Mouse (Mus musculus): ENCODE results near the gene Bglap3. TPM values are rescaled to one million over a fixed set of nuclear protein-coding genes. Genes with fewer than 3 reads are reported as not detected.

Gene Bglap3
- not detected for total RNA-seq (2023)

DNA sequence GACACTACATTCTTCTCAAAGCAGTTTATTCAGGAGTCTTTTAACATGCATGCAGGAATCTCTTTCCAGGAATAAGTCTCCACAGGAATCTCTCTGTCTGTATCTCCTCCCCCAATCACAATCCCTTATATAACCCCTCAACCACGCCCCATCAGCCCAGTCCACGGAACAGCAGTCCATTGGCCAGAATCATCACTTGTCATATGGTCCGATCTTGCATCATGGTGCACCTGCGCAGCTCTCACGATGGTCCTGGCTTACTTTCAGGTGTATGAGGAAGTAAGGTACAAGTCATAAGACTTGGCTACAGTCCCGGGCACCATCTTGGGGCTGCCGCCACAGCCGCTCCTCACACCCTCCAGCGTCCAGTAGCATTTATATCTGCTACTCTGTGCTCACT is at the start of gene Bglap3:
TSS of gene Bglap3 (minus strand) at position 101 of the 400 bp plus-strand sequence.

DNA sequence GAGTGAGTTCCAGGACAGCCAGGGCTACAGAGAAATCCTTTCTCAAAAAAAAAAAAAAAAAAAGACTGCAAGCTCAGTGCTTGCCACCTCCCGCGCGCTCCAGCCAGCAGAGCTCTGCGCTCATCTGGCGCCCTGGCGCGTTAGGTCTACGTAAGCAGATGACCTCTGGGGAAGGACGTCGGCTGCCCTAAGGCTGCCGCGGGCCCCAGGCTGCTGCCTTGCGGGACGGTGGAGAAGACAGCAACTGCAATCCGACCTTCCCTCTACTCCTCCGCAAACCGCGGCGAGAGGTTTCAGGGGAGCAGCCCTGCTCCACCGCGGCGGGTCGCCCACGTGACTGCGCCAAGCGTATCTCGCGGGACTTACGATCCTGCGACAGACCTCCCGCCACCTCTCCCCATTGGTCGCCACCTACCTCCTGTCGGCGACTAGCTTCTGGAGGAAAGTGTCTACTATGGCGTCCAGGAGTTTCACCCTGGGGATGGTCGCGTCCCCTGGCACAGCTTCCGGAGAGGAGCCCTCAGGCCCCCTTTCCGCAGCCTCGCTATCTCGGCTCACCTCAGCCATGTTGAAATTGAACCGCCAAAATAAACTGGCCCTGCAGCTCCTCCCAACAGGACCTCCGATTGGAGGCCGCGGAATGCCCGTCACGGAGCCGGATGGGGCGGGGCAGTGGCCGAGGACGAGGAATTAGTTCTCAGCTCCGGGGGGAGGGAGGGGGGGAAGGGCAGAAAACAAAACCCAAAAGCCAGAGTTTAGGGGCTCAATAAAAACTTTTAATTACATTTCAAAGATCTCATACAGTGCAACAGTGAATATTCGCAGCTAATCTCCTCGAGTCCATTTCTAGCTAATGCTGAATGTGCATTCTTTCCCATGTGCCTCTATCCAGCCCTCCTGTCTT is 37.5 kb upstream of the Bglap3 start, which contains the start of gene Pmf1:
TSS of gene Pmf1 (minus strand) at position 591 of the 904 bp plus-strand sequence.

DNA sequence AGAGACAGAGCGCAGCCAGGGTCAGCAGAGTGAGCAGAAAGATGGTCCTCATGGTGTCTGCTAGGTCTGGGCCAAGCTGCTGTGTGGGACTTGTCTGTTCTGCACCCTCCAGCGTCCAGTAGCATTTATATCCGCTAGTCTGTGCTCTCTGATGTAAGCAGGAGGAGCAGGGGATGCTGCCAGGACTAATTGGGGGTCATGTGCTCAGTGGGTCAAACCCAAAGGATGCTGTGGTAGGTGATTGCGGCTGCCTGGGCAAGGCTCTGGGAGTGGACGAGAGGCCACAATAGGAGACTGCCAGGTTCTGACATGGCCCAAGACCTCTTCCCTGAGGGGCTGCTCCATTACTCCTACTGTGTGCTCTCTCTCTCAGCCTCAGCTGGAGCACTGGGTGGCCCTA is 11.8 kb upstream of the Bglap3 start, which contains the start of gene Bglap:
TSS of gene Bglap (minus strand) at position 101 of the 400 bp plus-strand sequence.

DNA sequence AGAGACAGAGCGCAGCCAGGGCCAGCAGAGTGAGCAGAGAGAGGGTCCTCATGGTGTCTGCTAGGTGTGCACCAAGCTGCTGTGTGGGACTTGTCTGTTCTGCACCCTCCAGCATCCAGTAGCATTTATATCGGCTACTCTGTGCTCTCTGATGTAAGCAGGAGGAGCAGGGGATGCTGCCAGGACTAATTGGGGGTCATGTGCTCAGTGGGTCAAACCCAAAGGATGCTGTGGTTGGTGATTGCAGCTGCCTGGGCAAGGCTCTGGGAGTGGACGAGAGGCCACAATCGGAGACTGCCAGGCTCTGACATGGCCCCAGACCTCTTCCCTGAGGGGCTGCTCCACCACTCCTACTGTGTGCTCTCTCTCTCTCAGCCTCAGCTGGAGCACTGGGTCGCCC is 6.1 kb upstream of the Bglap3 start, which contains the start of gene Bglap2:
TSS of gene Bglap2 (minus strand) at position 101 of the 400 bp plus-strand sequence.

DNA sequence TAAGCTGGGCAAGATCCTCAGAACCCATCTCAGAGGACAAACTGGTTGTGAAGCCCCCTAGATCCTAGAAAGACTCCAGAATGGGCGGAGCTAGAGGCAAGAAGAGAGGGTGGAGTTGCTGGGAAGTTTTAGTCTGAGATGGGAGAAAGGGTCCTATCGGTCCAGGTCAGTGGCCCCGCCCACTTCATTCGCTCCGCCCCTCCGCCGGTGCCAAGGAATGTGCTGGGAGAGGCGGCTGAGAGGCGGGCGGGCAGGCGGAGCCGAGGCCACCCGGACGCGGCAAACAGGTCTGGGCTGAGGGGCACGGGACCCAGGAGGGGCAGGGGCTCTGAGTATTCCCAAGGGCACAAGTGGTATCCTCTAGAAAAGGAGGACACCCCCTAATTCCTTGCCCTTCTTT is 8.2 kb downstream of the Bglap3 start, which contains the start of gene Paqr6:
TSS of gene Paqr6 (plus strand) at position 248 of the 400 bp plus-strand sequence.

DNA sequence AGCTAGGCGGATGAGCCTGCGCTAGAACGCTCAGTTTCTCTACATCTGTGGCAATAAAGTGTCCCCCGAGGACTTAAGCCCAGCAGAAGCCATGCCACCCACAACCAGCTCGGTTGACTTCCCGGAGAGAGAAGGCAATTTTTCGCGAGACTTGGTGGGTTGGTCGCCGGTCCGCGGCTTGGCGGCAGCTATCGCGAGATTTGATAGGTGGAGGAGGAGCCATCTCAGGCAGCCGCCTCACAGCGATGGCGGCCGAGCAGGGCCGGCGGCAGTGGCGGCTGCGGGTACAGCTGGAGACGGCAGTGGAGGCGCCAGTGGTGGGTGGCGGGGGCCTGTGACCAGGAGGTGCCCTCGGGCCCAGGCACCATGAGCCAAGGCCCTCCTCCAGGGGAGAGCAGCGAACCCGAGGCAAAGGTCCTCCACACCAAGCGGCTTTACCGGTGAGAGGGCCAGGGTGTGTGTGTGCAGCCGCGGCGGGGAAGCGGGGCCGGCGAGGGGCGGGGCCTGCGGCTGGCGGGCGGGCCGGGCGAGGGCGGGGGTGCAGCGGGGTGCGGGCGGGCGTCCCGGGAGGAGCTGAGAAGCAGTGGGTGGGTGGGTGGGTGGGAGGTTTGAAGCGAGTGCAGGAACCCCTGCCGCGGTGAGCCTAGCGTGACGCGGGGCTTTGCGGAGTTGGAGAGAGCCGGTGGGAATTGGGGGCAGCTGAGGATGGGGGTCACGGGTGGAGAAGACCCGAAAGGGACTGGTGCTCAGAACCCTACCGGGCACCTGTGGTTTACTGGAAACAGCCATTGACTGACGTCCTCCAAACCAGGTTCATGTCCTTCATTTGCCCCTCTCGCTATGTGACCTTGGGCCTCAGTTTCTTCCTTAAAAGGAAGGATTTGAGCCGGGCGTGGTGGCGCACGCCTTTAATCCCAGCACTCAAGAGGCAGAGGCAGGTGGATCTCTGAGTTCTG is 36.2 kb downstream of the Bglap3 start, which contains the start of the genes Tmem79 and Smg5:
TSS of gene Tmem79 (minus strand) at position 91 of the 956 bp plus-strand sequence.
TSS of gene Smg5 (plus strand) at position 203 of the 956 bp plus-strand sequence.

DNA sequence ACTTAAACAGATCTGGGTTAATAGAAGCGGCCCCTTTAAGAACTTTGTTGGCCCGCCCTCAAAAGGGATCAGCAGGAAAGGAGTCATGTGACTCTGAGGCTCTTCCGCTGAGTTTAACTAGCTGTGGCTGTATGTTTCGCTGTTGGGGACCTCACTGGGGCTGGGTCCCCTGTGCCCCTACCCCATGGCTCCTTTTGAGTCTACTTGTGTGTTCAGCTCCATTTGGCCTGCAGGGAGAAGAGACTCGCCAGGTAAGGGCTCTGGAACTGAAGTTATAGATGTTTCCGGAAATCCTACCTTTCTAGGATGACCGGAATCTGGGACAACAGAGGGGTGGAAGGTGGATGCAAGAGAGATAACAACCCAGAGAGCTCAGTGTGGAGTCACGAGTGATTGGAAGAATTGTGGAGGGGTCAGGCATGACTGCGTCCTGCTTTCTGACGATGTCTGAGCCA is 47.6 kb downstream of the Bglap3 start, which contains the start of gene Glmp:
TSS of gene Glmp (plus strand) at position 73 of the 455 bp plus-strand sequence.

Other genes starting within 250 kb of the Bglap3 start
- 452 TPM for gene Mef2d, start 230.4 kb downstream of the Bglap3 start, total RNA-seq (2023)
- not detected for gene Rhbg, start 118.0 kb downstream of the Bglap3 start, total RNA-seq (2023)
- not detected for gene Gm38392, start 85.5 kb downstream of the Bglap3 start, total RNA-seq (2023)
- 5.1 TPM for gene Tsacc, start 75.7 kb downstream of the Bglap3 start, total RNA-seq (2023)
- 177 TPM for gene Cct3, start 75.6 kb downstream of the Bglap3 start, total RNA-seq (2023)
- 96.6 TPM for gene Glmp, start 47.7 kb downstream of the Bglap3 start, total RNA-seq (2023)
- 0.62 TPM for gene Tmem79, start 36.6 kb downstream of the Bglap3 start, total RNA-seq (2023)
- gene Smg5, start 36.5 kb downstream of the Bglap3 start, total RNA-seq (2023), result 131 TPM
- gene Paqr6, start 8.2 kb downstream of the Bglap3 start, total RNA-seq (2023), result not detected
- gene Bglap2, start 6.0 kb upstream of the Bglap3 start, total RNA-seq (2023), result not detected
- not detected for gene Bglap, start 11.7 kb upstream of the Bglap3 start, total RNA-seq (2023)
- 49.6 TPM for gene Pmf1, start 37.6 kb upstream of the Bglap3 start, total RNA-seq (2023)
- gene Slc25a44, start 52.4 kb upstream of the Bglap3 start, total RNA-seq (2023), result 17.2 TPM
- 87.3 TPM for gene Sema4a, start 88.4 kb upstream of the Bglap3 start, total RNA-seq (2023)
- 33.3 TPM for gene Lmna, start 137.2 kb upstream of the Bglap3 start, total RNA-seq (2023)
- 2.3 TPM for gene Mex3a, start 159.7 kb upstream of the Bglap3 start, total RNA-seq (2023)
- gene Rab25, start 175.6 kb upstream of the Bglap3 start, total RNA-seq (2023), result not detected
- gene Lamtor2, start 180.3 kb upstream of the Bglap3 start, total RNA-seq (2023), result 60.5 TPM
- 48.9 TPM for gene Ubqln4, start 181.0 kb upstream of the Bglap3 start, total RNA-seq (2023)
- 61.2 TPM for gene Ssr2, start 203.1 kb upstream of the Bglap3 start, total RNA-seq (2023)
- gene Arhgef2, start 233.2 kb upstream of the Bglap3 start, total RNA-seq (2023), result 137 TPM

All from CD4-positive naive resting alpha-beta T cell, adult 76 days (primary cell).